In genomic region chr15:79095483-79095882, GRCm38 (mm10) we compare ENCODE assay signal across 20 mouse cellular contexts. TPM values are rescaled to one million over a fixed set of nuclear protein-coding genes. Genes with fewer than 3 reads are reported as not detected.
"Had no signal": no experiment of that assay in that cellular context is flagged by ENCODE, and none has a peak within 500 bp of the region (broad histone marks: within the 10 kb centered on the region; RNA-seq: fewer than 3 reads in every experiment).

No protein-coding gene starts in this region.

- H3K27me3 ChIP-seq: midbrain, embryonic 12.5 days; neural tube, embryonic 12.5 days had no signal

- H3K4me3 ChIP-seq: midbrain, embryonic 10.5 days; midbrain, embryonic 12.5 days; neural tube, embryonic 12.5 days had no signal

- H3K9ac ChIP-seq: lung, embryonic 14.5 days; midbrain, embryonic 12.5 days; neural tube, embryonic 12.5 days had no signal

- ATAC-seq: midbrain, embryonic 16.5 days had no signal

- H3K4me1 ChIP-seq: midbrain, embryonic 12.5 days; neural tube, embryonic 12.5 days had no signal

- H3K27ac ChIP-seq: midbrain, embryonic 10.5 days; midbrain, embryonic 12.5 days; neural tube, embryonic 12.5 days had no signal

- DNase-seq: lung, adult 18-20 months; lung, embryonic 14.5 days; lung, postnatal 10 days; lung, postnatal 4 days; midbrain, embryonic 14.5 days; retina, postnatal 1 day; right cerebral cortex, adult 18-20 months; right cerebral cortex, postnatal 25 days; right cerebral cortex, postnatal 4 days; spleen, adult 18-20 months; thymus, adult 18-20 months; thymus, postnatal 14 days; thymus, postnatal 36 days had no signal

- H3K9me3 ChIP-seq: midbrain, embryonic 10.5 days; midbrain, embryonic 12.5 days; neural tube, embryonic 12.5 days had no signal

- H3K4me2 ChIP-seq: lung, embryonic 14.5 days; midbrain, embryonic 12.5 days; neural tube, embryonic 12.5 days had no signal

RNA-seq across cellular contexts. Expression of gene 1700088E04Rik, which starts 45.6 kb away (rescaled TPM):
- total RNA-seq: megakaryocyte, adult 5-6 weeks; megakaryocyte-erythroid progenitor cell, adult 5-6 weeks; monocyte, adult 5-6 weeks had no signal
